ENCODE assay signal across 8 mouse cellular contexts in genomic region chr2:48947761-48948160, GRCm38 (mm10). TPM values are rescaled to one million over a fixed set of nuclear protein-coding genes. Genes with fewer than 3 reads are reported as not detected.
DNase-seq lines count a peak whose midpoint lies in the region; ATAC-seq lines count a peak whose summit lies in the region.

No protein-coding gene starts in this region.

- no peaks in the 10 kb centered on the region for H3K27me3 ChIP-seq in liver, embryonic 11.5 days (replicated peaks; ENCODE audit: control insufficient read depth, insufficient read depth, low read length)
- no peaks in the 10 kb centered on the region for H3K27me3 ChIP-seq in embryonic facial prominence, embryonic 13.5 days
- no peaks in the 10 kb centered on the region for H3K27me3 ChIP-seq in limb, embryonic 10.5 days (ENCODE audit: low read depth, poor library complexity, severe bottlenecking)

- H3K27ac ChIP-seq in liver, embryonic 11.5 days (ENCODE audit: low read depth, low read length): no peak overlapping the region
- no peak overlapping the region for H3K27ac ChIP-seq in embryonic facial prominence, embryonic 13.5 days
- H3K27ac ChIP-seq in limb, embryonic 10.5 days: no peak overlapping the region

- H3K4me3 ChIP-seq in liver, embryonic 11.5 days (ENCODE audit: low read depth, low read length): peak overlapping the region; percentile 93
- peak overlapping the region; percentile 92 for H3K4me3 ChIP-seq in embryonic facial prominence, embryonic 13.5 days
- H3K4me3 ChIP-seq in limb, embryonic 10.5 days: peak overlapping the region; percentile 93

- peak overlapping the region; percentile 72 for H3K4me2 ChIP-seq in liver, embryonic 11.5 days
- peak overlapping the region; percentile 74 for H3K4me2 ChIP-seq in embryonic facial prominence, embryonic 13.5 days

- 58% methylated on average over 3 of the region's 3 CpGs for WGBS in liver, embryonic 11.5 days
- WGBS in embryonic facial prominence, embryonic 13.5 days: 48% methylated on average over 3 of the region's 3 CpGs
- 66% methylated on average over 3 of the region's 3 CpGs for WGBS in limb, embryonic 10.5 days

- peak overlapping the region; percentile 47; the same call in 1 of the 2 replicates for H3K9ac ChIP-seq in liver, embryonic 11.5 days (ENCODE audit: low read depth, low read length)
- peak overlapping the region; percentile 55; the same call in 1 of the 2 replicates for H3K9ac ChIP-seq in embryonic facial prominence, embryonic 13.5 days

- ATAC-seq in liver, embryonic 11.5 days (replicated peaks; ENCODE audit: low FRiP score): no peak
- ATAC-seq in embryonic facial prominence, embryonic 13.5 days (ENCODE audit: insufficient number of reproducible peaks, insufficient read depth, low FRiP score, low TSS enrichment, low read depth): no peak

- peaks cover 3% of the 10 kb centered on the region; the same call in 1 of the 2 replicates for H3K4me1 ChIP-seq in liver, embryonic 11.5 days (replicated peaks; ENCODE audit: control insufficient read depth, insufficient read depth, low read length)
- H3K4me1 ChIP-seq in embryonic facial prominence, embryonic 13.5 days: peaks cover 6% of the 10 kb centered on the region; the same call in 1 of the 2 replicates
- H3K4me1 ChIP-seq in limb, embryonic 10.5 days: peaks cover 7% of the 10 kb centered on the region; the same call in 1 of the 2 replicates

- H3K36me3 ChIP-seq in liver, embryonic 11.5 days (ENCODE audit: control insufficient read depth, insufficient read depth, low read length): no peaks in the 10 kb centered on the region
- no peaks in the 10 kb centered on the region for H3K36me3 ChIP-seq in embryonic facial prominence, embryonic 13.5 days
- no peaks in the 10 kb centered on the region for H3K36me3 ChIP-seq in limb, embryonic 10.5 days

- no peak for DNase-seq in liver, embryonic 11.5 days (ENCODE audit: low spot score)
- no peak for DNase-seq in liver
- DNase-seq in limb, embryonic 10.5 days (ENCODE audit: low spot score): peak; percentile 31
- DNase-seq in retina, embryonic 14.5 days (ENCODE audit: low spot score): peak; percentile 9
- DNase-seq in layer of hippocampus, adult 9-11 months: no peak
- no peak for DNase-seq in spleen, postnatal 14 days (ENCODE audit: low spot score in 2 of 2)
- DNase-seq in thymus, postnatal 36 days: no peak

- no peaks in the 10 kb centered on the region for H3K9me3 ChIP-seq in liver, embryonic 11.5 days (ENCODE audit: control insufficient read depth, low read length)
- H3K9me3 ChIP-seq in embryonic facial prominence, embryonic 13.5 days: no peaks in the 10 kb centered on the region
- H3K9me3 ChIP-seq in limb, embryonic 10.5 days (replicated peaks): no peaks in the 10 kb centered on the region

RNA-seq across cellular contexts. Expression of gene Mbd5, which starts 1.5 kb away (rescaled TPM):
- 17.7 and 24.0 TPM in 2 replicates for polyA plus RNA-seq in liver, embryonic 11.5 days (2014; fragmentation: Nextera tagmentation; extraction: Ambion mirVana)
- polyA plus RNA-seq in embryonic facial prominence, embryonic 13.5 days (2015; fragmentation: Nextera tagmentation; extraction: Ambion mirVana): 33.0 and 34.6 TPM in 2 replicates
- 27.7 and 28.8 TPM in 2 replicates for polyA plus RNA-seq in limb, embryonic 10.5 days (2016; fragmentation: Nextera tagmentation; extraction: Ambion mirVana)

RNA-seq across cellular contexts. Expression of gene Orc4, which starts 2.3 kb away (rescaled TPM):
- polyA plus RNA-seq in liver, embryonic 11.5 days (2014; fragmentation: Nextera tagmentation; extraction: Ambion mirVana): 92.0 and 103 TPM in 2 replicates
- 123 and 132 TPM in 2 replicates for polyA plus RNA-seq in embryonic facial prominence, embryonic 13.5 days (2015; fragmentation: Nextera tagmentation; extraction: Ambion mirVana)
- polyA plus RNA-seq in limb, embryonic 10.5 days (2016; fragmentation: Nextera tagmentation; extraction: Ambion mirVana): 126 and 127 TPM in 2 replicates

Comparison
In these comparisons a context has a peak if more than half of its experiments do, and no peak if none do; other contexts are left out.
1. DNase-seq: peak in limb, embryonic 10.5 days (single experiment) and retina, embryonic 14.5 days (single experiment); none in liver, embryonic 11.5 days (single experiment), liver (single experiment), layer of hippocampus, adult 9-11 months (single experiment), spleen, postnatal 14 days (0 of 2) and thymus, postnatal 36 days (0 of 2).
2. Peak in every context shown above with its lines, with median percentiles within 50 percentile points of each other: H3K4me3 ChIP-seq.